ENCODE assay signal across 22 mouse cellular contexts in genomic region chr17:49661626-49662025, GRCm38 (mm10).
"Had no signal": no experiment of that assay in that cellular context is flagged by ENCODE, and none has a peak within 500 bp of the region (broad histone marks: within the 10 kb centered on the region; RNA-seq: fewer than 3 reads in every experiment).

No protein-coding gene starts in this region.

- ATAC-seq: hindbrain, postnatal 0 days; intestine, embryonic 16.5 days had no signal

- H3K27me3 ChIP-seq: heart, embryonic 13.5 days; heart, embryonic 15.5 days; hindbrain, embryonic 13.5 days; hindbrain, embryonic 15.5 days; kidney, embryonic 15.5 days; limb, embryonic 12.5 days; liver, embryonic 13.5 days had no signal

- DNase-seq: gastrocnemius, adult 2 months; gastrocnemius, postnatal 14 days; gastrocnemius, postnatal 36 days; heart, adult 11 months; heart, adult 2 months; heart, postnatal 14 days; heart, postnatal 36 days; kidney, adult 11 months; kidney, adult 2 months; kidney, adult 9 months; kidney, postnatal 14 days; kidney, postnatal 4 days; liver; liver, embryonic 13.5 days had no signal
